Mouse (Mus musculus) ES-Bruce4 (cell line): Measurements from ENCODE around the gene Lat2. TPM values are rescaled to one million over a fixed set of nuclear protein-coding genes. Genes with fewer than 3 reads are reported as not detected.
A peak's percentile ranks its signal among the peaks of the same experiment; 100 is the strongest.

Experiments
- H3K27ac ChIP-seq: 2 replicates; pipeline ENCODE4 v1.5.1; 2012; ENCODE audit warnings: low read length, inconsistent platforms; ENCODE audit not compliant: insufficient read depth
- H3K27me3 ChIP-seq: 2 replicates; pipeline ENCODE4 v1.6.1; 2012; ENCODE audit warnings: mild to moderate bottlenecking, low read length, inconsistent platforms; ENCODE audit not compliant: control insufficient read depth, poor library complexity, insufficient read depth, severe bottlenecking
- H3K36me3 ChIP-seq: 2 replicates; pipeline ENCODE4 v1.6.1; 2012; ENCODE audit warnings: inconsistent platforms, mild to moderate bottlenecking, low read length, moderate library complexity; ENCODE audit not compliant: control insufficient read depth, poor library complexity, insufficient read depth, severe bottlenecking
- H3K4me1 ChIP-seq: one replicate; pipeline ENCODE4 v1.8.1; 2011; ENCODE audit warnings: low read length; ENCODE audit not compliant: control insufficient read depth, insufficient read depth
- H3K4me3 ChIP-seq: 2 replicates; pipeline ENCODE4 v1.5.1; 2011; ENCODE audit warnings: low read depth, mild to moderate bottlenecking, low read length
- H3K9ac ChIP-seq: 2 replicates; pipeline ENCODE4 v1.6.1; 2012; ENCODE audit warnings: low read depth, mild to moderate bottlenecking, inconsistent platforms; ENCODE audit not compliant: poor library complexity, severe bottlenecking
- H3K9me3 ChIP-seq: replicated peaks from 2 replicates; pipeline ENCODE4 v1.6.1; 2012; ENCODE audit warnings: mild to moderate bottlenecking, low read length, inconsistent platforms; ENCODE audit not compliant: control insufficient read depth, poor library complexity, insufficient read depth, severe bottlenecking
- CTCF ChIP-seq: IDR thresholded peaks from one replicate; pipeline ENCODE4 v1.8.1; 2011; ENCODE audit warnings: low read depth, low read length
- EP300 ChIP-seq: IDR thresholded peaks from 2 replicates; pipeline ENCODE4 v1.6.1; 2011; ENCODE audit warnings: low read depth, low read length; ENCODE audit not compliant: insufficient read depth
- POLR2A ChIP-seq: IDR thresholded peaks from one replicate; pipeline ENCODE4 v1.8.1; 2011; ENCODE audit warnings: low read length; ENCODE audit not compliant: insufficient read depth
- polyA plus RNA-seq: library from polyadenylated mRNA; stranded (reverse); fragments of >200 nt; gene quantifications from 2 replicates; pipeline ENCODE4 v1.2.4, GENCODE M21; 2011; ENCODE audit warnings: low read depth; ENCODE audit not compliant: missing spikeins, insufficient read depth, insufficient read length

The Lat2 gene
- polyA plus RNA-seq, 1 experiment, result 2.2 TPM

- Histone ChIP-seq H3K4me1 (peaks cover 7% of the 10 kb centered on the region), H3K27me3 (no peaks in the 10 kb centered on the region), H3K9me3 (no peaks in the 10 kb centered on the region), H3K36me3 (no peaks in the 10 kb centered on the region), H3K4me3 (no peak overlapping the region), H3K9ac (no peak overlapping the region), H3K27ac (no peak overlapping the region)
- TF ChIP-seq POLR2A (no peak), EP300 (no peak), CTCF (no peak)
These were observed 42.2 kb downstream of the Lat2 start for GRCm38 (mm10) chr5:134572508-134573214.

DNA sequence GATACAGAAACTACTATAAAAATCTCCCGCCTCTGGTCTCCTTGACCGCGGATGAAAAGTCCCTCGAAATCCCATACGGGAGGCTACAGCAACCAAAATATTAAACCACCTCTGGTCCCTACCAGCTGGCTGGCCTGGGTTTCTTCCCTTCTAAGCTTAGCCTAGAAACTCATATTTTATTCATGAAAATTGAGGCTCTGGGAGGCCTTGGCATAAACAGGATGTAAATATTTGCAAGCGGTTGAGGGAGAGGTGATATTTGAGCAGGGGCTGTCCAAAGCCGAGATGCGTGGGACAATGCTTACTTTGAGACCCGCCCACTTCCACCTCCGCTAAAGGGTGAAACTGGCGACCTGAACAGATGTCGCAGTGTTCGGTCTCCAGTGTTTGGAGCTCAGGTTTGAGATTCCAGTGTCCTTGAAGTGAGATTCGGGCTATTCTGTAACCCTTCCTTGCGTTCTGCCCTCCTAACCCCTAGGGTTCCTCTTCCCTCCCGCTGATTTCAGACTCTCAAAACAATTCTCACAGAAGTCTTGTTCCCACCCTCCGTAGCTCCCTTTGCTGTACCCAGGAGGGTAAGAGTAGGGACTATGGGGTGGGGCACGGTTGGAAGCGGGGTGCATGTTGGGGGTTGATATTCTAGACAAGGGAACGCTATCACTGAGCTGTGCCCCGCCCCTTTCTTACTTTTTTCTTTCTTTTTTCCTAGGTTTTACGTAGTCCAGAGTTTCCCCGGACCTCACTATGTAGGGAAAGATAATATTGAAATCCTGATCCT is 42.9 kb downstream of the Lat2 start:
- Histone ChIP-seq H3K27ac (no peak overlapping the region), H3K4me3 (peak overlapping the region; percentile 43), H3K4me1 (peaks cover 10% of the 10 kb centered on the region), H3K9me3 (no peaks in the 10 kb centered on the region), H3K36me3 (no peaks in the 10 kb centered on the region), H3K9ac (no peak overlapping the region), H3K27me3 (no peaks in the 10 kb centered on the region)
- no peak for TF ChIP-seq POLR2A
- no peak for TF ChIP-seq EP300
- TF ChIP-seq CTCF, result no peak

DNA sequence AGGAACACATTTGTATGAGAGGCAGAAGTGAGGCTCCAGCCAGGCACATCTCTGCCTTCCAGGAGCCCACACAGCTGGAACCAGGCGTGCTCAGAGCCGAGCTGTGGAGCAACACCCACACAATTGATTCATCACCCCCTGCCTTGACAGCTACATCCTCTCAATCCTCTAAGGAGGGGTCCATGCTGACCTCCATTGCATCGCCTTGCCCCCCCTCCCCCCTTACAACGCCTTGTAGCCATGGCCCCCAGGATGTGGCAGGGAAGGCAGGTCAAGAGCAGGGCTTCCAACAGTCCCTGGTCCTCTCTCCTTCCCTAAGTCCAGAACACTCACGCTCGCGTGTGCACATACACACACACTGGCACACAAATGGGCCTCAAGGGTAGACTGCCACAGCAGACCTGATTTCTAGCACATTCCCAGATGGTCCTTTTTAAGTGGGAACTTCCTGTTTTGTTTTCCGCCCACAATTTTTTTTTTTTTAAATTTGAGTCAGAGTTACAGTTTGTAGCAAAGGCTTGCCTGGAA is 45.8 kb downstream of the Lat2 start:
- H3K9ac ChIP-seq, result no peak overlapping the region
- TF ChIP-seq CTCF (no peak), EP300 (no peak), POLR2A (no peak)
- no peaks in the 10 kb centered on the region for H3K36me3 ChIP-seq
- no peaks in the 10 kb centered on the region for H3K9me3 ChIP-seq
- peaks cover 10% of the 10 kb centered on the region for H3K4me1 ChIP-seq
- H3K27me3 ChIP-seq, result no peaks in the 10 kb centered on the region
- H3K27ac ChIP-seq, result peak overlapping the region; percentile 69
- H3K4me3 ChIP-seq, result no peak overlapping the region

DNA sequence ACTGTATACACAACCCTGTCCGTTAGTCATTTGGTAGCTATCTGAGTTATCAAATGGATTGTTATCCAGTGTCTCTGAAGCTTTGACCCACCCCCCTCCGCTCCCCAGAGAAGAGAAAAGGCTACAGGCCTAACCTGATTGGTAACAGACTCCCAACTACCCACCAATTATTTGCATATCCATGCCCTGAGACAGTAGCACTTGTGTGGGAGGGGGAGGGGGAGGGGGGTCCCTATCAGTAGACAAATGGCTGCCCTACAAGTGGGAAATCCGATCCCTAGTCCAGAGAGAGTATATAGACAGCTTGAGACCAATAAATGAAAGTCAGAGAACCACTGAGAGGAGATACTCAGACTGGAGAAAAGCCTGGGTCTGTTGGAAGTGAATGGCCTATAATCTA is 46.8 kb downstream of the Lat2 start:
- Histone ChIP-seq H3K36me3 (no peaks in the 10 kb centered on the region), H3K4me3 (no peak overlapping the region), H3K27ac (peak overlapping the region; percentile 69), H3K4me1 (peaks cover 10% of the 10 kb centered on the region), H3K27me3 (no peaks in the 10 kb centered on the region), H3K9ac (no peak overlapping the region), H3K9me3 (no peaks in the 10 kb centered on the region)
- TF ChIP-seq EP300 (no peak), CTCF (no peak)

DNA sequence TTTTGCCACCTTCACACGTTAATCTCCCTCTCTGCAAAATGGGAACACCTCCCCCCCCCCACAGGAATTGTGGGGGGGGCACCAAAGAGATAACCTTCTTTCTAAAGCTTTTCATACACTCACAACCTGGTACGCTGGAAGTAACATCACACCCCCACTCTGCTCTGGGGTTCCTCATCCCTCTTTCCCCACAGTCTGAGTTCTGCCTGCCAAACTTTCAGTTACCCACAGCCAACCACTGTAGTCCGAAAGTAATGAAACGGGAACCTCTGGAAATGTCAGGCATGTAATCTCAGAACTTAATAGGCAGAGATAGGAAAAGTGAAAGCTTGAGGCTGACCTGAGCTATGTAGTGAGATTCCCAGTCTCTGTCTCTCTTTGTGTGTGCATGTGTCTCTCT is 47.4 kb downstream of the Lat2 start:
- no peaks in the 10 kb centered on the region for H3K36me3 ChIP-seq
- H3K4me1 ChIP-seq, result peaks cover 8% of the 10 kb centered on the region
- TF ChIP-seq CTCF (no peak), POLR2A (no peak), EP300 (no peak)
- H3K9ac ChIP-seq, result peak overlapping the region; percentile 22
- no peak overlapping the region for H3K4me3 ChIP-seq
- H3K27ac ChIP-seq, result peak overlapping the region; percentile 65
- H3K9me3 ChIP-seq, result no peaks in the 10 kb centered on the region
- no peaks in the 10 kb centered on the region for H3K27me3 ChIP-seq

DNA sequence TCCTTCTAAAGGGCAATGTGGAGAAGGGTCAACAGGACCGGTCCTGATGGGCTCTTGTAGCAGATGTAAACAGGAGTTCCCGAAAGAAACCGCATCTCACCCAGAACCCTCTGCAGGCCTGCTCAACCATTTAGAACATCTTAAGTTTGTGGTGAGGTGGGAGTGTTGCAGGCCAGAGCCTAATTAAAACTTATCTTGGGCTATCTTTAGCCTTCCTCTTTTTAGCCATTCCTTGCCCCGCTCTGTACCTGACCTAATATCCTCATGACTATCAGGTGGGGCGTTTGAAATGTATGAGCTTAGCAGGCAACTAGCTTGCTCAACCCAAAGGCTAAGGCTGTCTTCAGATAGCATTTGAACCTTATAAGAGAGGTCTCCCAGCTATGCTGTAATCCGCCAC is 49.1 kb downstream of the Lat2 start:
- H3K27ac ChIP-seq, result no peak overlapping the region
- no peak overlapping the region for H3K9ac ChIP-seq
- TF ChIP-seq EP300 (no peak), POLR2A (no peak), CTCF (no peak)
- no peak overlapping the region for H3K4me3 ChIP-seq
- H3K36me3 ChIP-seq, result no peaks in the 10 kb centered on the region
- no peaks in the 10 kb centered on the region for H3K27me3 ChIP-seq
- H3K4me1 ChIP-seq, result peaks cover 6% of the 10 kb centered on the region
- no peaks in the 10 kb centered on the region for H3K9me3 ChIP-seq
